Mouse (Mus musculus) midbrain, embryonic 15.5 days (tissue): ENCODE results near the gene Spag7. TPM values are rescaled to one million over a fixed set of nuclear protein-coding genes. Genes with fewer than 3 reads are reported as not detected.
A peak's percentile ranks its signal among the peaks of the same experiment; 100 is the strongest.

Experiments
- ATAC-seq: fragments of 200-750 bp; cut with Nextera tagmentation; replicated peaks from 2 replicates; pipeline ENCODE4 v1.8.0; 2017; ENCODE audit warnings: moderate TSS enrichment
- H3K27ac ChIP-seq: fragments of 300-500 bp; sonication (generic); 2 replicates; pipeline ENCODE4 v1.5.1; 2015; ENCODE audit warnings: mild to moderate bottlenecking, inconsistent platforms
- H3K27me3 ChIP-seq: fragments of 300-500 bp; sonication (generic); replicated peaks from 2 replicates; pipeline ENCODE4 v1.6.1; 2015; ENCODE audit warnings: inconsistent platforms
- H3K36me3 ChIP-seq: fragments of 300-500 bp; sonication (generic); replicated peaks from 2 replicates; pipeline ENCODE4 v1.6.1; 2015; ENCODE audit warnings: inconsistent platforms
- H3K4me1 ChIP-seq: fragments of 300-500 bp; sonication (generic); 2 replicates; pipeline ENCODE4 v1.6.1; 2015; ENCODE audit warnings: inconsistent platforms
- H3K4me2 ChIP-seq: fragments of 300-500 bp; sonication (generic); 2 replicates; pipeline ENCODE4 v1.6.1; 2015; ENCODE audit warnings: inconsistent platforms, mild to moderate bottlenecking, moderate library complexity
- H3K4me3 ChIP-seq: fragments of 300-500 bp; sonication (generic); 2 replicates; pipeline ENCODE4 v1.5.1; 2015; ENCODE audit warnings: mild to moderate bottlenecking, inconsistent platforms
- H3K9ac ChIP-seq: fragments of 300-500 bp; sonication (generic); 2 replicates; pipeline ENCODE4 v1.6.1; 2015; ENCODE audit warnings: mild to moderate bottlenecking, inconsistent platforms
- H3K9me3 ChIP-seq: fragments of 300-500 bp; sonication (generic); 2 replicates; pipeline ENCODE4 v1.6.1; 2016; ENCODE audit warnings: inconsistent platforms
- WGBS: fragments of 180-500 bp; shearing (Covaris S2); methylation state at CpG from one replicate; pipeline ENCODE4 v1.1.7; 2015; ENCODE audit warnings: mixed read lengths; 5-methylcytosine and 5-hydroxymethylcytosine counted together
- polyA plus RNA-seq: library from polyadenylated mRNA; unstranded; fragments of >200 nt; fragmentation: Nextera tagmentation; extraction: Ambion mirVana; gene quantifications from 2 replicates; pipeline ENCODE4 v1.2.1, GENCODE M21; 2015

The Spag7 gene
- polyA plus RNA-seq, 1 experiment from 2014 or later, result 171 TPM

DNA sequence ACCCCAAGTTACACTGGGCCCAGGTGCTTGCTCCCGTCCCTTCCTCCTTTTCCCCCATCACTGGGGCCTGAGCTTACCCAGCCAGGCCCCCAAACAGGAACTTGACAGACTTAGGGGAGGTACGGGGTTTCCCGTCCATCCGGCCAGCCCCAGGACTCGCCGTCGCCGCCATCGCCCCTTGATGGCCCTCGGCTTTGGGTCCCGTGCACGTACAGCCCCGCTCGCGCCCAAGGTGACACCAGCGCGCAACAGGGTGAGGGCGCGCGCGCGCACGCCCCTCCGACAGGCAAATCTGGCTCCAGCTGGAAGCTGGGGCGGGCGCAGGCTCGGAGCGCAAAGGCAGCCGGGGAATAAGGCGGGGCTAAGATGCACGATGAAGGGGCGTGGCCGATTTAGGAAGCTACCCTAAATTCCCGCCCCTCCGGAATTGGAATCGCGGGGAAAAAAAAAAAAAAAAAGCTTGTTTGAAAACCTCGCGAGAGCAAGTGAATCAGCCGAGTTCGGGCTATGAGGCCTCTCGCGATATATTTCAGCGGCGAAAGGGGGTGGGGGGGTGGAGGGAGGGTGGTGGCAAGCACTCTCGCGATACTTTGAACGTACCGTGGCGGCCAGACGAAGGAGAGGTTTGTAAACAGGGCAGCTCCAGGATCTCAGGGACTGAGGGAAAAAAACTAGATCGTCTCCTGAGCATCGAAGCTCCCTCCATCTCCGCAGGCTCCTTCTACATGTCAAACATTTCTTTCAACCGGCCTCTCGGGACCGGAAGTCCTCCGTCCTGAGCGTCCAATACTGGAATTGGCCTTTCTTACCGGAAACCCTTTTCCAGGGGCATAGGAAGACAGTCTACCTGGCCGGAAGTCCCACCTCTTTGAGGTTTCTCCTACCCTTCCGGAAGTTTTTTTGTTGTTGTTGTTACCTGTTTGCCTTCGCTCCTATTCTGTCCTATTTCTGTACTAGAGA lies 22.2 kb downstream of the Spag7 start, which contains the start of the genes Rnf167 and Slc25a11:
Rnf167 (plus strand) TSS at position 545 of the 960 bp plus-strand sequence.
Slc25a11 (minus strand) TSS at position 789 of the 960 bp plus-strand sequence.
- Histone ChIP-seq H3K4me2 (peak within 1 kb of the TSS; percentile 97), H3K27ac (peak within 1 kb of the TSS; percentile 95), H3K9ac (peak within 1 kb of the TSS; percentile 85), H3K4me3 (peak within 1 kb of the TSS; percentile 80), H3K36me3 (peaks cover 36% of the 10 kb centered on the region), H3K4me1 (peaks cover 40% of the 10 kb centered on the region), H3K9me3 (no peaks in the 10 kb centered on the region), H3K27me3 (no peaks in the 10 kb centered on the region)
- 0% methylated on average over 63 of the region's 63 CpGs for WGBS
- ATAC-seq, result peak; percentile 92

DNA sequence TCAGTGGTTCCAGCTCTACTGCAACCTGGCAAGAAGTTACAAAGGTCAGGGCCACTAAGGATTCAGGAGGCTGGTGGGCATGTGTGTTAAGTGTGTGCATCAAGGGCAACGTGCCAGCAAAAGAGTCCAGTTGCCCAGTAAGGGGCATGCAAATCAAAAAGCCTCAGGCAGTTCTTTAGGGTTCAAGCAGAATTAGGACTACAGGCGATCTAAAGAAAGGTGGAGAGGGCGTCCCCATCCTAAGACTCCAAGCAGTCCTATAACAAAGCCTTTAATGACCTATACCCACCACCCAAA lies 23.0 kb downstream of the Spag7 start:
- peak overlapping the region; percentile 84 for H3K4me2 ChIP-seq
- no peak; the same call in 1 of the 2 replicates for ATAC-seq
- WGBS, result 12% methylated on average over 3 of the region's 3 CpGs
- no peaks in the 10 kb centered on the region for H3K9me3 ChIP-seq
- peak overlapping the region; percentile 85 for H3K9ac ChIP-seq
- H3K4me1 ChIP-seq, result peaks cover 38% of the 10 kb centered on the region
- H3K4me3 ChIP-seq, result peak overlapping the region; percentile 80
- peaks cover 33% of the 10 kb centered on the region for H3K36me3 ChIP-seq
- no peaks in the 10 kb centered on the region for H3K27me3 ChIP-seq
- peak overlapping the region; percentile 95 for H3K27ac ChIP-seq

DNA sequence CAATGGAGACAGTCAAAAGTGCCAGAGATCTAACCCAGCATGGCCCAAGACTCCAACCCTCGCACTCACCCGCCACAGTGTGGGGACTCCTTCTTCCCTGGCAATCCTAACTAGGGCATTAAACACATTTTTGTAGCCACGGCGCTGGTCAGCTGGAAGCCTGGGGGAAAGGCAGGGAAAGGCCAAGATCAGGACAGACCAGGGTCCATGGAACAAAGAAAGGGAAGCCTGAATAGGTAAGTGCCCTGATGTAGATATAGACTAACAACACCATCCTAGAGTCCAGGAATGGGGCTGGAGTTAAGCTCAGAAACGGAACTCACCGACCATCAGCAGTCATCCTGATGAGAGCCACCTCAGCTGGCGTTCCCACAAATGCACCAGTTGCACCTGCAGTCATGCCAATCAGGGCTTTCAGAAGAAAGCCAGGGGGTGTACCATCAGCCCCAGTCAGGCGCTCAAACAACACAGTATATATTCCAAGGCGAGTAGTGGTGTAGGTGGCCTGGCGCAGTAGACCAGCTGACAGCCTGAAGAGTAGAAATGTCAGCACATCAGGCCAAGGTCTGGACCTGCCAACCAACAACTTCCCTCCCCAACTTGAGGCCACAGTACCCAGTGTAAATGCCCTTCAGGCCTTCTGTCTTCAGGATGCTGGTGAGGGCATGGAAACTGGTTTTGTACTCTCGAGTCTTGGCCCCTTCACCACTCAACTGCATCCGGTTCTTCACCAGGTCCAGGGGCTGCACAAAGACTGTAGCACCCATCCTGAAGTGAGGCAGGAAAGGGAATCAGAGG lies 23.6 kb downstream of the Spag7 start:
- H3K27ac ChIP-seq, result peak overlapping the region; percentile 95; the same call in 1 of the 2 replicates
- H3K27me3 ChIP-seq, result no peaks in the 10 kb centered on the region
- H3K9me3 ChIP-seq, result no peaks in the 10 kb centered on the region
- no peak; the same call in 1 of the 2 replicates for ATAC-seq
- WGBS, result 93% methylated on average over 12 of the region's 12 CpGs
- peak overlapping the region; percentile 84 for H3K4me2 ChIP-seq
- H3K4me3 ChIP-seq, result peak overlapping the region; percentile 80
- peaks cover 33% of the 10 kb centered on the region for H3K4me1 ChIP-seq
- H3K36me3 ChIP-seq, result peaks cover 28% of the 10 kb centered on the region
- peak overlapping the region; percentile 85 for H3K9ac ChIP-seq

DNA sequence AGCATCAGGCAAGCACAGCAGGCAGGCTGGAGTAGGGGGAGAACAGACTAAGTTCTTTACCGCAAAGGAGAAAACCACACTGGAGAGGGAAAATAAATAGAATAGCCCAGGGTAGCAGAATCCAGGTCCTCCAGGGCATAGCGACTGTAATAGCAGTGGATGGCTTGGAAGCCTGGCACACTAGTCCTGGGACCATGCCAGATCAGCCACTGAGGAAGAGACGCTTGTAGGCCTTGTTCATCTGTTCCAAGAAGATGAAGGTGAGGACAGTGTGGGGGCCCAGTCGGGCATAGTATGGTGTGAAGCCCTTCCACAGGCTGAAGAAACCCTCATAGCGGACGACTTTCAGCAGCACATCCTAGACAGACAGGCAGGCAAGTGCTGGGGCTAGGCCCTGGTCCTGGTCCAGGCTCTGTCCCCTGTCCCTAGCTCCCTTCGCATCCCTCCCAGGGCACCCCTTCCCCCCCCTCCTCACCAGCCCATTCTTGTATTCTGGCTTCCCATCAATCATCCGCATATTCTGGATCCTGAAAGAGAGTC lies 24.6 kb downstream of the Spag7 start:
- ATAC-seq, result no peak
- Histone ChIP-seq H3K4me3 (no peak overlapping the region), H3K9ac (no peak overlapping the region), H3K4me2 (no peak overlapping the region), H3K27me3 (no peaks in the 10 kb centered on the region), H3K27ac (no peak overlapping the region), H3K4me1 (peaks cover 33% of the 10 kb centered on the region), H3K9me3 (no peaks in the 10 kb centered on the region), H3K36me3 (peaks cover 19% of the 10 kb centered on the region)
- WGBS, result 96% methylated on average over 8 of the region's 8 CpGs

DNA sequence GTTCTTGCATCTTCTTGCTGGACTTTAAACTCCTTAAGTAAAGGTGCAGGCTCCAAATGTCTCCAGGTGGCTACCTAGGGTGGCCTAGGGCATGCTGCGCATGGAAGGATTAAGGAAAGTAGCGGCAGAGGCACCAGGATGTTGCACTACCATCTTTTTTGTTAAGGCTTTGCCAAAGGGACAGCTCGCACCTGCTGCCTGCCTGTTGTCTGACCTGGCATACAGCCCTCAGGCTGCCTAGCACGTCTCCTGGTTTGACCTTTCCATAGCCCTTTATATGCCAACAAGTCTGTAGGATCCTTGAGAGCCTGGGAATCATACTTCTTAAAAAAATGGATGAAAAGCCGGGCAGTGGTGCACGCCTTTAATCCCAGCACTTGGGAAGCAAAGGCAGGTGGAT lies 26.2 kb downstream of the Spag7 start:
- H3K4me1 ChIP-seq, result peaks cover 20% of the 10 kb centered on the region
- 93% methylated on average over 6 of the region's 6 CpGs for WGBS
- no peak overlapping the region for H3K4me2 ChIP-seq
- no peak overlapping the region for H3K27ac ChIP-seq
- H3K9me3 ChIP-seq, result no peaks in the 10 kb centered on the region
- H3K9ac ChIP-seq, result no peak overlapping the region
- no peak for ATAC-seq
- no peak overlapping the region for H3K4me3 ChIP-seq
- H3K36me3 ChIP-seq, result peaks cover 12% of the 10 kb centered on the region; the same call in 1 of the 2 replicates
- no peaks in the 10 kb centered on the region for H3K27me3 ChIP-seq

DNA sequence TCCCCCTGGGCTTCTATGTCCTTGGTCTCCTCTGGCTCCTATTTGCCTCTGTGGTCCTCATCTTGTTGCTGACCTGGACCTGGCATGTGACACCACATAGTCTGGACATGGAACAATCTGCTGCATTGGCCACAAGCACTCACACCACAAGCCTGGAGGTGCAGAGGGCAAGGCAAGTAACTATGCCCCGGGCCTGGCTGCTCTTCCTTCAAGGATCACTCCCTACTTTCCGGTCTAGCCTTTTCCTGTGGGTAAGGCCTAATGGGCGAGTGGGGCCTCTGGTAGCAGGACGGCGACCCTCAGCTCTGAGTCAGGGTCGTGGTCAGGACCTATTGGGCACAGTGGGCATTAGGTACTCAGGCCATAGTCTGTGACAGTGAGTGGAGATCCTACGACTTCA lies 28.0 kb downstream of the Spag7 start:
- no peak for ATAC-seq
- H3K4me2 ChIP-seq, result no peak overlapping the region
- H3K9me3 ChIP-seq, result no peaks in the 10 kb centered on the region
- no peak overlapping the region for H3K9ac ChIP-seq
- no peak overlapping the region for H3K27ac ChIP-seq
- H3K27me3 ChIP-seq, result no peaks in the 10 kb centered on the region
- 91% methylated on average over 7 of the region's 7 CpGs for WGBS
- H3K4me1 ChIP-seq, result peaks cover 14% of the 10 kb centered on the region
- H3K4me3 ChIP-seq, result no peak overlapping the region
- H3K36me3 ChIP-seq, result peaks cover 12% of the 10 kb centered on the region; the same call in 1 of the 2 replicates

DNA sequence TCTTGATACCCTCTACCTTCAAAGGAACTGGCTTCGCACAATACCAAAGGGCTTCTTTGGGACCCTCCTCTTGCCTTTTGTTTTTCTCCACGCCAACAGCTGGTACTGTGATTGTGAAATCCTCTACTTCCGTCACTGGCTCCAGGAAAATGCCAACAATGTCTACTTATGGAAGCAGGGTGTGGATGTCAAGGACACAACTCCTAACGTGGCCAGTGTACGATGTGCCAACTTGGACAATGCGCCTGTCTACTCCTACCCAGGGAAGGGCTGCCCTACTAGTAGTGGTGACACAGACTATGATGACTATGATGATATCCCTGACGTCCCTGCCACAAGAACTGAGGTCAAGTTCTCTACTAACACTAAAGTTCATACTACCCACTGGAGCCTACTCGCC lies 29.2 kb downstream of the Spag7 start:
- Histone ChIP-seq H3K27me3 (no peaks in the 10 kb centered on the region), H3K9me3 (no peaks in the 10 kb centered on the region)
- WGBS, result 89% methylated on average over 8 of the region's 8 CpGs

DNA sequence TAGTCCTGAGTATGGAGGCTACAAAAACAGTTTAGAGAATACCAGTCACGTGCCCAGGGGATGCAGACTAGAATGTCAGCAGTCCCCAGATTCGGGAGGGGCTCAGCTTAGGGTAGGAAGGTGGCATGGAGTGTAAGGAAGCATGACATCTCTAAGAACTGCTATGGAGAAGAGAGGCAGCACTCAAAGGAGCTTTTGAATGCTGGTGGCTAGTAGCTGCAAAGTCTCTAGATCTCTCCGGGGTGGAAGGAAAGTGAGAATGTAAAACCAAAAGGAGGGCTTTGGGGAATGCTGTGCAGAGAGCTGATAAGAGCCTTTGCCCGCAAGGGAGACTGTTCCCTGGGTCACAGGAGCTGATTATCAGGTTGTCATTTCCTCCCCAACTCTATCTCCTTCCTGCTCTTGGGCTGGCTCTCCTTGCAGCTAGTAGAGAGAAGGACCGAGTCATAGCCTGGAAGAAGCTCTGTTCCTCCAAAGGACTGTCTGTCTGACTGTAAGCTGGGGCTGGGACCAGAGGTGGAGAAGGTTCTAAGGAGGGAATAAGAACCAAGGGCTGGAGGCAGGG lies 30.4 kb downstream of the Spag7 start, which contains the start of gene Gp1ba:
Gp1ba (plus strand) TSS at position 409 of the 565 bp plus-strand sequence.
- no peak within 1 kb of the TSS for H3K9ac ChIP-seq
- no peak within 1 kb of the TSS for H3K4me2 ChIP-seq
- no peaks in the 10 kb centered on the region for H3K4me1 ChIP-seq
- H3K9me3 ChIP-seq, result no peaks in the 10 kb centered on the region
- H3K27me3 ChIP-seq, result no peaks in the 10 kb centered on the region
- H3K4me3 ChIP-seq, result no peak within 1 kb of the TSS
- H3K36me3 ChIP-seq, result 0 out of 2 replicates have a peak, but pooled peaks cover 3% of the 10 kb centered on the region
- H3K27ac ChIP-seq, result no peak within 1 kb of the TSS
- WGBS, result 62% methylated on average over 5 of the region's 5 CpGs
- no peak for ATAC-seq

More for the DNA sequence above, 29.2 kb downstream of the Spag7 start:
- ATAC-seq, result no peak
- peaks cover 12% of the 10 kb centered on the region; the same call in 1 of the 2 replicates for H3K36me3 ChIP-seq
- H3K4me3 ChIP-seq, result no peak overlapping the region
- no peak overlapping the region for H3K4me2 ChIP-seq
- peaks cover under 1% of the 10 kb centered on the region for H3K4me1 ChIP-seq
- H3K27ac ChIP-seq, result no peak overlapping the region
- H3K9ac ChIP-seq, result no peak overlapping the region

DNA sequence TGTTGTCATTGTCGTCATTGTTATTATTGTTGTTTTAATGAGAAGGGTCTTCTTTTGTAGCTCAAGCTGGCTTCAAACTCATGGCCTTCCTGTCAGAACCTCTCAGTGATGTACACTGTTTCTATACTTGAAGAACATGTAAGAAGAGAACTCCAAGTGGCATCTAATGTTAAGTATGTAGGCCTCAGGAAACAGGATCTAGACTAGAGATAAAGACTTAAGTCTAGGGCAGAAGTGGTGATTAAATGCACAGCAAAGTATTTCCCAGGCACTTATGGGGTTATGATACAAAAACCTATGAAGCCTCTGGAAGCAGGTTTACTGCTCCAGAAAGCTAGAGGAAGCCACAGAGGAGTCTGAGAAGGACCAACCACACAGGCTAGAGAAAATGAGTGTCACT lies 30.9 kb downstream of the Spag7 start:
- no peak overlapping the region for H3K9ac ChIP-seq
- ATAC-seq, result no peak
- H3K4me3 ChIP-seq, result no peak overlapping the region
- WGBS, result 91% methylated on average over 1 of the region's 1 CpGs
- H3K9me3 ChIP-seq, result no peaks in the 10 kb centered on the region
- no peak overlapping the region for H3K27ac ChIP-seq
- H3K4me2 ChIP-seq, result no peak overlapping the region
- no peaks in the 10 kb centered on the region for H3K4me1 ChIP-seq
- 0 out of 2 replicates have a peak, but pooled peaks cover 3% of the 10 kb centered on the region for H3K36me3 ChIP-seq
- H3K27me3 ChIP-seq, result no peaks in the 10 kb centered on the region

DNA sequence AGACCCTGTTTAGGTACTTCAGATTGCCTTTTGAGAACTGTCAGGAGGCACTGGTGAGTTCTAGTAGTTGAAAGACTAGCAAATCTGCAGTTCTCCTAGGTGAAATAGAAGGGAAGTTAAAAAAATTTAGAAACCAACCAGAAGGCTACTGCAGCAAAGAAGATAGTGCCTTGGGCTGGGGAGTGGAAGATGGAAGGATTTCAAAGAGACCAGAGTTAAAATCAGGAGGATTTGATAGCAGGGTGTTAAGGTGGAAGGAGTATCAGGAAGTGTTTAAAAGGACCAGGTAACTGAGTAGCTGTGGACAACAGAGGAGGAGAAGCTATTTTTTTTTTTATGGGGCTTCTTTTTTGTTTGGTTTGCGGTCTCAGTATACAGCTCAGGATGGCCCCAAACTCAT lies 31.5 kb downstream of the Spag7 start:
- Histone ChIP-seq H3K36me3 (no peaks in the 10 kb centered on the region), H3K4me2 (no peak overlapping the region), H3K4me3 (no peak overlapping the region), H3K27ac (no peak overlapping the region), H3K9ac (no peak overlapping the region), H3K27me3 (no peaks in the 10 kb centered on the region), H3K9me3 (no peaks in the 10 kb centered on the region), H3K4me1 (no peaks in the 10 kb centered on the region)
- no peak for ATAC-seq
- WGBS, result 96% methylated on average over 1 of the region's 1 CpGs

DNA sequence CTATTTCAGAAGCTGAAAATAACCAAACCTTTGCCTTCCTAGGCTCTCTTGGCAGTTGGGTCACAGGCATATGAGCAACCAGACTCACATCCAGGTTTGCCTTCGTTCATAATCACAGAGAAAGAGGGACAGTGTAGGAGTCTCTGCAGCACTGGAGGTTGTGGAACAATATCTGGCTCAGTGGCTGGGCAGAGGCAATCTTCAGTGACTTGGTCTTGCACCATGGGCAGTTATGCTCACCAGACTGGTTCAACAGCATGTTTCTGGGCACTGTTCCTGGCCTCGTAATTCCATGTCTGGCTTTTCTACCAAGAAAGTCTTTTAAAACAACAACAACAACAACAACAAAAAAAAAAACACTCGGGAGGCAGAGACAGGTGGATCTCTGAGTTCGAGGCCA lies 33.6 kb downstream of the Spag7 start:
- H3K36me3 ChIP-seq, result no peaks in the 10 kb centered on the region
- ATAC-seq, result no peak
- WGBS, result 74% methylated on average over 4 of the region's 4 CpGs
- H3K27ac ChIP-seq, result no peak overlapping the region
- no peak overlapping the region for H3K4me2 ChIP-seq
- no peaks in the 10 kb centered on the region for H3K4me1 ChIP-seq
- no peaks in the 10 kb centered on the region for H3K27me3 ChIP-seq
- no peaks in the 10 kb centered on the region for H3K9me3 ChIP-seq
- H3K4me3 ChIP-seq, result no peak overlapping the region
- H3K9ac ChIP-seq, result no peak overlapping the region

DNA sequence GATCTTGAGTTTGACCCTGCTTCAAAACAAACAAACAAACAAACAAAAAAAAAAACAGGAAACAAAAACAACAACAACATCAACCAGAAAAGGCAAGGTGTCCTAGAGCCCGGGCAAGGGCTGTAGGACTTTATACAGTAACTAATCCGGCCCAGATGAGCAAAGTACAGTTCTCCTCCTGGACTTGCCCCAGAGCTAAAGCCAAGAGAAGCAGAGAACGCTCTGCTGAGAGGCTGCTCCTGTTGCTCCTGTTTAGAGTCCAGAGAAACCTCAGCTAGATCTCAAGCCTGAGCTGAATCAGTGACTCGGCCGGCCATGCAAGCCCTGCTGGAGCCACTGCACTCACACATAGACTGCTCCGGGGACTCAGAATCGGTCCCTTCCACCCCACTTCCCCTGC lies 39.1 kb downstream of the Spag7 start:
- 75% methylated on average over 7 of the region's 7 CpGs for WGBS
- H3K4me1 ChIP-seq, result no peaks in the 10 kb centered on the region
- H3K27ac ChIP-seq, result no peak overlapping the region
- no peaks in the 10 kb centered on the region for H3K27me3 ChIP-seq
- no peak overlapping the region for H3K9ac ChIP-seq
- H3K9me3 ChIP-seq, result no peaks in the 10 kb centered on the region
- ATAC-seq, result no peak
- no peaks in the 10 kb centered on the region for H3K36me3 ChIP-seq
- H3K4me2 ChIP-seq, result no peak overlapping the region
- H3K4me3 ChIP-seq, result no peak overlapping the region
